Mouse (Mus musculus) gastrocnemius, postnatal 4 days (tissue): ENCODE results near the gene Mast4. TPM values are rescaled to one million over a fixed set of nuclear protein-coding genes. Genes with fewer than 3 reads are reported as not detected.

Experiments used
- DNase-seq, 2 experiments: peaks; one replicate each; pipeline ENCODE4 v3.0.0; 2021 to 2022; ENCODE audit warnings: low spot score in 2 of 2, mixed read lengths in 2 of 2
- total RNA-seq, 2 experiments: library from RNA; stranded (reverse); gene quantifications; 2 replicates each; pipeline ENCODE4 v1.2.3; 2021

Gene Mast4
- total RNA-seq, 2 experiments from 2014 or later, result 45.1 to 46.7 TPM

DNA sequence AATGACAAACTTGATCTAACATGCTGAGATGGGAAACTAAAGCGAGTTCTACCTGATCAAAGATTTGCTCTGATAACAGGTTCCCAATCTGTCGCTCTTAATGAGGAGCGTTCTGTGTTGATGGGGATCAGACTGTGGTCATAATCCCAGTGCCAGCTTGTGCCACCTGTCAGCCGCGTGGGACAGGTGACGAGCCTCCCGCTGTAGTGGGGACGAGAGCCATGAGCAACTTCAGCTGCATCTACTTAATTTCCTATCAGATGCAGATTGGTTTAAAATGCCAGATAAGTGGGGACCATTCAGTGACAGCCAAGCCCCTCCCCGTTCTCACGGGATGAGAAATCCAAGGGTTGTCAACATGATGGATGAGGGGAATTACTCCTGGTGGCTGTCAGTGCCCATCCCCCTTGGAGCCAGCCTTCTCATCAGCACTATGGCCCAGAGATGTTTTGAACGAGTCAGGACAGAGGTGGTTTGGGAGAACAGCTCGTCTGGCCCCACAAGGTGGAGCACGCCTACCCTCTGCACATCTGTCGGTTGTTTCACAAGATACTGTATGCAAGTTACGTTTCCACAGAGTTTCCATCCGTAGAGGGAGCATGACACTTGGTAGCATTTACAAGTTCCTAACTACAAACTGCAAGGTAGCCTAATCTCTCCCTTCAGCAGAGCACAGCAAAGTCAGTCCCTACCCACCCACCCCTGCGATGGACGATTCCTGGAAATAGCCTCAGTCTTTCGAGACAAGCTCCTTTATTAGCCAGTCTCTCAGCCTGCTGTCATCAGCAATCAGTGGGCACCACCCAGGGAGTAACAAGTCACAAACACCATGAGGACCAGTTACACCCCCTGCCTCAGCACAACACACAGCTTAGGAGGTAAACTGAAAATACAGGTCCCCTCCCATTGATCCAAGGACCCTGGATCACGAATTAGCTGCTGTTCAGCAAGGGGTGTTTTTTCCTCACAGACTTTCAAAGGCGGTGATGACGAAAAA lies 212.2 kb downstream of the Mast4 start:
- no peak for DNase-seq

DNA sequence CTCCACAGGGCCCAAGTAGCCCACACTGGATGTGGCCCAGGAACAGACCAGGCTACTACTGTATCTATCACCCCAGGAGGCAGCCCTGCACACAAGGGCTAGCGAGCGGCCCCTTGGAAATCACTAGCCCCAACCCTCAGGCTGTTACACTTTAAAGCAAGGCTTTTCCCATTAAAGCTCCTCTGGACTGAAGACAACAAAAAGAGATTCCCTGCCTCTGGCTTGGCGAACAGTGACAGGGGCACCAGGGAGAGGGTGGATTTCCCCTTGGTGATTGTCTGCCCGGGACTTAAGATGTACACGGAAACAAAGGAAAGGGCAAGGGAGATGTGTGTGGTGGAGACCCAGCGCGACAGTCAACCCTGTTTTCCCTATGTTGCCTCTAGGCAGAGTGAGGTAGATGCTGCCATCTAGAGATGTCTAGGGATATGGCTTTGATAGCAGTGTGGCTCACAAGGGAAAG lies 213.6 kb downstream of the Mast4 start:
- no peak for DNase-seq

DNA sequence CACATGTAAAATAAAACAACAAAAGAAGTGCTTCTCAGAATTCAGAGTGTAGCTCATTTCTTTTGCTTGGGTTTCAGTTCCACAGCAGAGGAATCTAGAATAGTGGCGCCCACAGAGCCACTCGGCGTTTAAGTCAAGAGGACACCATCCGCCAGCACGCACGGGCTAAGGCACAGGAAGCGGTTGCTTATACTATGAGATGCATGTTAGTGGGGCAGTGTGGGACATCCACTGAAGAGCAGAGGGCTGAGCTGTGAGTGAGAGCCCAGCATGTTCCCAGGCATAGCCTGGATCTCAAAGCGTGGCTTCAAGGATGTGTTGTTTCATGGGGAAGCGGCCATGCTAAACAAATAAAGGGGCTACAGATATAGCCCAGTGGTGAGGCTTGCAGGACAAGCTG lies 214.6 kb downstream of the Mast4 start:
- DNase-seq, result no peak

DNA sequence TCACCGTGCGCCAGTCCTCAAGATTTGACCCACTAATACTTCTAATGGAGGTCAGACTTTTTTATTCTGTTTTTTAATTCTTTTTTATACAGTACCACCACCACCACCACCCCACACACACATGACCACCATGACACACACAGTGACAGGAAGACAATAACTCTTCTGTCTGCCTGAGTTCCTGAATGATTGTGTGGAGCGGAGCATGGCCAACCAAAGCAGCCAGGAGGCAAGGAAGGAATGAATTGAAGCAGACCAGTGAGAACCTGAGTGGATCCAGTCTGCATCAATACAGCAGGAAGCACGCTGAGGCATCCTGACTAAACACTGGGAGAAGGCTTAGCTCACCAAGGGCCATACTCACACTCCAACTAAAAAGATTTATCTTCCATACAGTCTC lies 219.2 kb downstream of the Mast4 start:
- DNase-seq, result no peak

DNA sequence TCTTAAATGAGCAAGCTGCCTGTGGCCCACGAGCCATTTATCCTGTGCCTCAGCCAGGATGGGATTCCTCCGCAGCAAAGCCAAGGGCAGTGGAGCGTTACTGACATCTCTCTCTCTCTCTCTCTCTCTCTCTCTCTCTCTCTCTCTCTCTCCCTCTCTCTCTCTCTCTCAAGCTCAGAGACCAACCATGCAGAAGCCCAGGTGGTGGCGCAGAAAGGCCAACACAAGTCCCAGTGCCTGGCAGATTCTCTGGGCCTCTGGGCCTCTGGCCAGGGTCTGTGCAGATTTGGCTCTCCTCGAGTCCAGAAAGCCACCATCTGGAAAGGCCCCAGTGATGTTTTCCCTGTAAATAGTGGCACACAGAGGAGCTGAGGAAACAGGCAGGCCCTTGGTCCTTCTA lies 220.0 kb downstream of the Mast4 start:
- DNase-seq, result peak; percentile 46 to 77

DNA sequence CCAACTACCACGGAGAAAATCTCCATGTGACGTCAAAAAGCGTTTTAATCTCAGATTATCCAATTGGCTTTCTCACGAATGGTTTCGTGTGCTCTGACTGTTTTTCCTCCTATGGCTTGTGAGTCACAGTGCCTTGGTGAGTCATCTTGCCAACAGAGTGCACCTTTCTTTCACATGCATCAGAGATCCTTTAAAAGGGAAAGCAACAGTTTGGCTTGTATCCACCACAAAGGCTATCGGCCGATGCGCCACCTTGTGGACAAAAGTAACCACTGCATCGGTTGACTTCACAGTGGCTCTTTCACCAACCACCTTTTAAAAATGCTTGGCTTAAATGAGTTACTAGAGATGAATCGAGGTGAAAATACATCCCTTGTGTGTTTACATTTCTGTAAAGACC lies 224.4 kb downstream of the Mast4 start:
- peak in 1 of 2 experiments; percentile 65 for DNase-seq

DNA sequence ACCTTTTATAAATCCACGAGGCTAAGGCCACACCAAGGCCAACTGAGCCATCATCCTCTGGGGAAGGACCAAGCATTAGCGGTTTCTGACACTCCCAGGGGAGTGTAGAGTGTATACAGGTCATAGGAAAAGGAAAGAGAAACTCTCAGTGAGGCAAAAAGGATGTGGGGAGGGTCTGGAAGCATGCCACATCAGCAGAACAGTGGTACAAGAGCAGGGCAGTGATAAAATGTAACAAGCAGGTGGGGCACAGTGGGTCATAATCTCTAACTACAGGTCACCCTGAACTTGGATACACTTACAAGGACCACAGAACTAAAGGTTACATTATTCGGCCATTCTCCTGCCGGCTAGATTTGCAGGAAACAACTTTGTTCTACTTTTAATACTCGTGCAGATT lies 226.9 kb downstream of the Mast4 start:
- DNase-seq, result no peak

DNA sequence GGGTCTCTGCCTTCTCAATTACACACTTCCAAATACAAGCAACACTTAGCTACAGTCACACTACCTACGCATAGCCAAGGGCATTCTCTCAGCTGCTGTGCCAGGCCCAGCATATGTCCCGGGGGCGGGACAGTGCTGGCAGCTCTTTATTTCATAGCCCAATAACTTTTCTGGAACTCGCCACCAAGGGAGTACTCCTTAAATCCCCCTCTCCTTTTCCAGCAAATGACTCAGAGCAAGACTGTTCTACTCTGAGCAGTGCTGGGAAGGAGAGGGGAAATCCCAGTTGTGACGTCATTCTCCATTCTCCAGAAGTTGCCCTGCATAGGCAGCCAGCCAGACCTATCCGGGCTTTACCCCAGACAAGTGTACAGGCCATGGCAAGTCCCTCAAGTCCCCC lies 231.7 kb downstream of the Mast4 start:
- no peak for DNase-seq

DNA sequence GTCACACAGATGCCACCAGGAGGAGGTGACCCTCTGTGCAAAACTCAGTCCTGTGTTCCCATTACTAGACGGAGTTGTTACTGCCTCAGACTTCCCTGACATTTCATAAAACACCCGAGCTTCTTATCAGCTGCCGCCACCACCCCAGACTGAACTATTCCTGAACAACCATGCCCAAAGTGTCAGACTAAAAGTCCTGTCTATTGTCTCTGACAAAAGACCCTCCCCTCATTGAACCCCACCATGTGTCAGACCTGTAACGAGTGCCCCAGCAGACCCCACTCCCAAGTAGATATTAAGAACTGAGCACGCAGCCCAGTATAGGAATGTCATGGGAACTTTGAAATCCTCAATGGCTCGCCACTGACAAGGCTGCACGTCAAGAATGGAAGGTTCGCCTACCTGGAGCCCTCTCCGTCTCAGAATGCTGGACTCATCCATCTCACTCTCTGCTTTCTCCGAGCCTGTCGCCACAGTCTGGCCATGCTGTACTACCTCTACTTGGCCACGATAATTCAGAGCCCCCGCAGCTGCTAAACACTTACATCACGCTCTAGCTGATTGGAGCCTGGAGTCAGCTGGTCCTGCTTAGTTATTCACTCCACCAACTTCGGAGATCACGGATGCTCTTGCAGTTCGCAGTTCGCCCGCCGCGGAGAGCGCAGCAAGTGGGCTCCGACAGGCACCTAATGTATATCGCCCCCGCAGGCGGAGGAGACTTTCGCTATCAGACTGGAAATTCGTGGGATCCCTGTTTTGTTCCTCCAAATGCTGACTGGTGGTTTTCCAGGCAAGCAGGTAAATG lies 237.7 kb downstream of the Mast4 start:
- peak in 1 of 2 experiments; percentile 53 for DNase-seq

DNA sequence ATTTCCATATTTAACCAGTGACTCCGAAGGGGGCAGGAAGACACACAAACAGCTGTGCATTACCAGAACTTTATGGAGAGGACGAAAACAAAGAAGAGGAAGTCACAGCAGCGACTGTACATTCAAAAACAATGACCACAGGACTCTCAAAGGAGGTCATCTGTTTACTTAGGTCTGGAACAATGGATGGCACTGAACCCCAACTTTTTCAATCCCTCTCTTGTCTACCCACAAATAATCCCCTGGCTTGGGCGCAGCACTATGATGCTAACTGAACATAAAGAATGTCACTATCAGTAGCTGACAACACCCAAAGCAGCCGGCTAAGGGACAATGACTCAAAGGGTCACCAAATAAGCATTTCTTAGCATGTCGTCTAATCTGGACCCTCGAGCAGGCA lies 238.8 kb downstream of the Mast4 start:
- no peak for DNase-seq

DNA sequence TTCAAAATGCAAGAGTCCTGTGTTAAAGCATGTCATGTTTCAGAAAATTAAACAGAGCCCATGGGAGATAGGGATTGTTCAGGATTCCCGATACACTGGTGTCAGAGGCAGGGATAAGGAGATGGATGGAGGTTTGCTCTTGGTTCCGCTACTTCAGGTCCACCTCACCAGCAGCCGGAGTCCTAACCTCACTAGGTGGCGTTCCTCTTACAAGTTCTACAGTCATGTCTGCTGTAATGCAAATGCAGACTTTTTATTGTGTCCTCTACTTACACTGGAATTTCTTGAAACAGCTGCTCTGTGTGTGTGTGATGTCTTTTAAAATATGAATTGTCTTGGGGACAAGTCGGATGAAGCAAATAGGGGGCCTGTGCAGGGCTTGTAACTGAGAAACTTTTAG lies 239.7 kb downstream of the Mast4 start:
- no peak for DNase-seq

DNA sequence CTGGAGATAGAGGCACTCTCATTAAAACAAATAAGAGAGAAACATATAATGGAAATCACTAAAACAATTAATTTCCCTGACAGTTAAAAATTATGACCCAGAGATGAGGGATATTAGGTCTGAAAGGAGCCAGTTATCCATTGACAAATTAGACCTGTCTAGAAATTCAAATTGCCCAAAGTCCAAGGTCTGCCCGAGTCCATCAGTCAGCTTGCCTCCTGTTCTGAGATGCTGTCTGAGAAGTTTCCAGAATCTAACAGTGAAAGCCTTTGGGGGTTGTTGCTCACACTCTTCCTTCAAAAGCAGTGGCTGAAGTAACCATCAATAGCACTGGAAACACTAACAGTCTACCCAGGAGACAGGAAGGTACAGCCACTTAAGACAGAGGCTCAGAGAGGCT lies 240.6 kb downstream of the Mast4 start:
- no peak for DNase-seq

DNA sequence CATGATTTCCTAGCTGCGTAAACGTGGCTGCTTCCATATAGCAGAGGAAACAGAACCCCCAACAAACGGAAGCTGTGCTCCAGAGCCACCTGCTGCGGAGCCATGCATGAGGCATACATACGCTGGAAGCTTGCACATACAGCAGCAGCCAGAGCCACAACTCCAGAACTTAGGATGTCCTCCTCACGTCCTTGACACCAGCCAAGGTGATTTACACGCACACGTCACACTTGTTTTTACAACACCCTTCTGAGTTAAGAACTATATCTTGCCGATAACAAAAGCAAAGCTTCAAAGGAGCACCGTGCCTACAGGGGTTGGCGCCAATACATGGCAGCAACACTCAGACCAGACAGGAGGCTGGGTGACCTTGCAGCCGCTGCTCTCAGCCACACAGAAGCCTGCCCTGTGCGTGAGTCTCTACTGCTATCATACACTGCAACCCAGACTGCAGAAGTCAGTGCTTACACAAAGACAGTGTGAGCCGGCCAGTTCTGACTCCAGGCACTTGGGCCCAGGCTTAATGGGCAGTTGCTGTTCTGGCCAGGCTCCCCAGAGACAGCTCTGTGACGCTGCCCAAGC lies 248.7 kb downstream of the Mast4 start:
- DNase-seq, result no peak

DNA sequence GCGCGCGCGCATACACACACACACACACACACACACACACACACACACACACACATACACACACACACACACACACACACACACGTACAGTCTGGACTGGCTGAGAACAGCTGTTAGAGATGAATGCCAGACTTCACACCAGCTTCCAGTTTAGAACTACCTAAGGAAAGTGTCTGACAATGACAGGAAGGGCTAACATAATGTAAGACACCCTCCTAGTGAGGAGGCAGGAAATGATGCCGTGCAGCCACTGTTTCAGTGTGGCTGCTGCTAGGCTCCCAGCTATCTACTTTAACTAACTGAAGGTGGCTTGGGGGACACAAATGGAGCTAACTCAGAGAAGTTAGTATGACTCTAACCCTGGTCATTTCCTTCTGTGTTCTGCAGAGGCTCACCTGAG lies 251.4 kb downstream of the Mast4 start:
- no peak for DNase-seq

DNA sequence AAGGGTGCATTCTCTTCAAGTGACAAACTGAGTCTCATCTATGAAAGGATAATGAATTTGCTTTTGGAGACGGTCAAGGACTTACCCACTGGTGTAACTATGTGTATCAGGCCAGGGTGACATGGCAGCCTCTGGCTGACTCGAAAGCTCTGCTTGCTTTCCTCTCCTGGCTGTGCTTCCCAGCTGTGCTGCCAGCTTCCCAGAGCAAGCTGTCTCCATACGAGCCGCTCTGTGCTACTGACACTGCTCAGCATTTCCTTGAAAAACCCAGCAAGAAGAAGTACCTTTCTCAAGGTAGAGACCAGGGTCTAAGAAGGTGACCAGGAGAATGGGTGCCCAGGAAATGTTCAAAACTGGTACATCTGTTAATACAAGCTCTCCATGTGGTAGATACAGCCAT lies 254.5 kb downstream of the Mast4 start:
- DNase-seq, result no peak

DNA sequence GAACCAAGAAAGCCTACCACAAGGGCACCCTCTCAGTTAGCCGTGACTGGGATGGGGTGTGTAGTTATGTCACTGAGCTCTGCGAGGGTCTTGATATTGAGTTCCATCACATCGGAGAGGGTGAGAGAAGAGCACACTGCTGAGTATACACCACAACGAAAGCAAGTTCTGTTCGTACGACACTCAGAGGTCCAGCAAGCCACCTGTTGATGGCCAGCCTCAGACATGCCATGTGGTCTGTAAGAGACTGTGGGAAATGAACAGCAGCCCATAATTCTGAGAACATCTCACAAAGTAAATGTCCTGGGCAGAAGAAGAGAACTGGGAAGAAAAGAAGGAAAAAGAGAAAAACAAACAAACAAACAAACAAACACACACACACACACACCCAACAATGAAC lies 255.5 kb downstream of the Mast4 start:
- DNase-seq, result no peak

DNA sequence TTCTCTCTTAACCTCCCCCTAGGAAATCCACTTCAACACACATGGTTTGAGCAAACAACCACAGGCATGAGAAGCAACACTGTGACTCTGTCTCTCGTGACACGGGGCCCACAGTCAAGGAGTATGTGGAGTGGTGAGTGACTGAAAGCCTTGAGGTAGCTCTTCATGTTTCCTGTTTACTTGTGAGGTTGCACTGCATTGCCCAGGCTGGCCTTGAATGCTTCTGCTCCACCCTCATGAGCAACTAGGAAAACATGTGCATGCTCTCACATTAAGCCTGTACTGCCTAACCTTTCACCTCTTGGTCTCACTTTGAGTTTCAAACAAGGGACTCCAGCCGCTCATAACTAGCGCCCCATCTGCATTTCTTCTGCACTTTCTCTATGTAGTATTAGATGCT lies 260.8 kb downstream of the Mast4 start:
- no peak for DNase-seq

DNA sequence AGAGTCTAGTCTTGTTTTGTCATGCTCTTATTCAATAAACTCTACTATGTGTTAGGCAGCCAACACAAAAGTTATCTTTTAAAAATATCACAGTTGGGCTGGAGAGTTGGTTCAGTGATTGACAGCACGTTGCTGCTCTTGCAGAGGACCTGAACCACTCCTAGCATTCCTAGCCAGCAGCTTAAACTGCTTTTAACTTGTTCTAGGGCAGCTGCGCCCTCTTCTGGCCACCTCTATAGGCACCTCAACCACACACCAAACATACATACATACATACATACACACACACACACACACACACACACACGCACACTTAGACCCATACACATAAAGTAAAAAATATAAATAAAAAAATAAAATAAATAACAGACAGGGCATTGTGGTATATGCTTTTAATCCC lies 262.5 kb downstream of the Mast4 start:
- no peak for DNase-seq

DNA sequence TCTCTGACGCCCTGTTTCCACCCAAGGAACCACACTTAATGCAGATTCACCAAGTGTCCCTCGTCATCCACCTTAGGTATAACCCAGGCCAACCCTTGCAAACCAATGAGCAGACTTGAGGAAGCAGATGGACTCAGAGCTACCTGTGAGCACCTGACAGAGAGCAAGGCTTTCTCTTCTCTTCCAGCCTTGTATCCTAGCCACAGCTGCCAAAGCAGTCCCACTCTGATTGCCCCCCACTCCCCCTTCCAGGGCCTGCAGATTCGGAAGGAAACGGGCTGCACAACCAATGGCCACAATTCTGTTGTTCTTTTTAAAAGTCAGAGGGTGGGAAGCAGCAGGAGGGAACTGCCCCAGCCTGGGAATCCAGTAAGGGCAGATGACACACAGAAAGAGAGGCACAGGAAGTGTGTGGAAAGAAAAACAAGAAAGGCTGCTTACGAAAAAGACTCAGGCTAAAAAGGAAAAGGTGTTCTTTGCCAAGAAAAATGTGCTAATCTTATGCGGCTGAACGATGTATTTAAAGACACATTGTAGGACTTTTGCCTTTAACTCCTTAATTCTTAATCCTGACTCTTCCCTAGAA lies 266.6 kb downstream of the Mast4 start:
- no peak for DNase-seq

DNA sequence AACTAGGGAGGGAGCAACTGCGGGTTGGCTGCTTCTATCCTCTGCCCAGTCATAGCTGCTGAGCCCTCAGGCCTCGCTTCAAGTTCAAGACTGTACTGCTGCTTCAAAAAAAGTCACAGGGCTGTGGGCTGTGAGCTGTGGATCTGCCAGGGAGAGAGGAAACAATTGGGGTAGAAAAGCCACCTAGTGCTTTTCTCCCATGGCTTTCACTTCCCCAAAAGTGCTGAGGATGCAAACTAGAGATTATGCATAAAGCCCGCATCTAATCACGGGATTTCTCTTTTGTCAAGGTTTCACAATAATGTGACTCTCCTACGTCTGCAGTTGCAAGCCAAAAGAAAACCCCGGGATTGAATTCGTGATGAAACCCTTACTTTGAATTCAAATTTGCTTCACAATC lies 268.9 kb downstream of the Mast4 start:
- no peak for DNase-seq

DNA sequence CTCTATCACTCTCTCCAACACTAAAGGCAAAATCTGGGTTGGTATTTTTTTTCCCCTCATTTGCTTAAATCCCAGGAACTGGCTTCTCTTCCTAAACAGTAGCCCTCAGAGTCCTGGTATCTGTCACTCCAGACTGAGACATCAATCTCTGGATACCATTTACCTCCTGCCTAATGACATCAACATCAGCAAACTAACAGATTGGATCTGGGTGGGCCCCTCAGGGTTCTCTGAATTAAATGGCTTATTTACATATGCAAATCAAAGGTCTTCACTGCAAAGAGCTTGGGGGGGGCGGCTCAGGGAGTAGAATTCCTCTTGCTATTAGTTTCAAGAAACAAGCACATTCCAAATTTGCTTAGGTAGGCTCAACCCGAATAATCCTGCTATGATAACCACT lies 272.6 kb downstream of the Mast4 start:
- no peak for DNase-seq
